Mouse (Mus musculus): ENCODE results near the gene Slc7a9. TPM values are rescaled to one million over a fixed set of nuclear protein-coding genes. Genes with fewer than 3 reads are reported as not detected.

Slc7a9 gene
- polyA plus RNA-seq (2014; fragmentation: Nextera tagmentation; extraction: Ambion mirVana): 0.08 TPM in 1 of 2 replicates, not detected in the other

DNA sequence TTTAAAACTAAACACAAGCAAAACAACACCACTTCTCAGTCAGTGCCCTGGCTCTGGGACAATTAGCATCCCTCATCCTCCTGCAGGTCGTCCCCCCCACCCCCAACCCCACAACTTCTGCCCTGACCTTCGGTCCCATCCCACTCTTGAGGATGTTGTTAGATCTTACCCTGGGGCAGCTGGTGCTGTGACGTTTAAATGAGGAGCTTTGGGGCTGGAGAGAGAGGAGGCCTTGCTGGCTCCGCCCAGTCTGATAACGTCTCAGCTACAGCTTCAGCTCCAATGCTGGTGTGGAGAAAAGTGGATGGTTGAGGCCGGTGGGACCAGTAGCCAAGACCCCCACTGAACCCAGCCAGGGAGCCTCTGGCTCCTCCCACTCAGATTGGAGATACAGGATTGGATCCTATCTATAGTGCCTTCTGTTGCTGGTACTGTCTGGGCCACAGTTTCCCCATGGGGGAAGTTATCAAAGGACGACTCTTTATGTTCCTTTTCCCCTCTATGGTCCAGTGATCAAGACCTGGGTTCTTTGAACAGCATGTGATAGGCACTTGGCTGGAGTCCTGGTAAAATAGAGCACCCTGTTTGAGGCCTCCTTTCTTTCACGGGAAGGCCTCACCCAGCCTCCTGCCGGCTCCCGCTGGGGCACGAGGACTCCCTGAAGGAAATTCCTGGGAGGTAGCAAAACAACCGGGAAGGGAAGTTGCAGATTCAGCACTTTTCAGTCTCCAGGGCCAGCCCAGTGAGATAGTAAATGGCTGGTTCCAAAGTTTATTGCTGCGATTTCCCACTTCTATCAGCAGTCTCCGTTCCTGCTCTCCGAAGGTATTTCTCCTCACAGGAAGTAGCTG is at the start of gene Slc7a9:
Gene Slc7a9 (plus strand): TSS at position 801 of the 851 bp plus-strand sequence.
- no peak for ATAC-seq (ENCODE audit: insufficient number of reproducible peaks, low FRiP score, low TSS enrichment, low read depth)
- no peak for DNase-seq (ENCODE audit: low spot score)
- 33% methylated on average over 15 of the region's 15 CpGs for WGBS

DNA sequence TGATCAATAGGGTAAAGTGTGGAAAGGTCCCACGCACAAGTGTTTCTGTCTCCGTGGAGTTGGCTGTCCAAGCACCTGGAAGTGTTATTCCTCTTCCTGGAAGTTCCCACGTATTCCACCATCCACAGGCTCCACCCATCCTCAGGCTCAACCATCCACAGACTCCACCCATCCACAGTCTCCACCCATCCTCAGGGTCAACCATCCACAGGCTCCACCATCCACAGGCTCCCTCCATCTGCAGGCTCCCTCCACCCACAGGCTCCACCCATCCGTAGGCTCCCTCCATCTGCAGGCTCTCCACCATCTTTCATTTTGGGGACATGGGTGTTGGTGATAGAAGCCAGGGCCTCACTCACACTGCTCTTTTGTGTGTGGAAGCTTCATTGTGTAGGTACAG is 47.4 kb upstream of the Slc7a9 start:
- Histone ChIP-seq H3K4me2 (ENCODE audit: low read depth, severe bottlenecking) (no peak overlapping the region), H3K9me3 (ENCODE audit: control insufficient read depth, low read length) (no peaks in the 10 kb centered on the region), H3K4me3 (ENCODE audit: low read depth, low read length) (no peak overlapping the region), H3K27ac (replicated peaks; ENCODE audit: low read depth, low read length) (no peak overlapping the region), H3K27me3 (ENCODE audit: control insufficient read depth, insufficient read depth, low read length) (no peaks in the 10 kb centered on the region), H3K36me3 (ENCODE audit: control insufficient read depth, insufficient read depth, low read length) (peaks cover 10% of the 10 kb centered on the region; the same call in 1 of the 2 replicates), H3K4me1 (ENCODE audit: control insufficient read depth, insufficient read depth, low read length) (0 out of 2 replicates have a peak, but pooled peaks cover 2% of the 10 kb centered on the region), H3K9ac (ENCODE audit: low read length) (no peak overlapping the region)
- DNase-seq (ENCODE audit: low spot score) (no peak), ATAC-seq (ENCODE audit: insufficient number of reproducible peaks, low FRiP score, low TSS enrichment, low read depth) (no peak)
- 86% methylated on average over 4 of the region's 4 CpGs for WGBS

More for the DNA sequence above, at the start of gene Slc7a9:
- no peak within 1 kb of the TSS for H3K4me2 ChIP-seq (ENCODE audit: low read depth, severe bottlenecking)
- H3K4me3 ChIP-seq (ENCODE audit: low read depth, low read length): no peak within 1 kb of the TSS
- H3K27me3 ChIP-seq (ENCODE audit: control insufficient read depth, insufficient read depth, low read length): no peaks in the 10 kb centered on the region
- H3K4me1 ChIP-seq (ENCODE audit: control insufficient read depth, insufficient read depth, low read length): no peaks in the 10 kb centered on the region
- H3K9ac ChIP-seq (ENCODE audit: low read length): no peak within 1 kb of the TSS
- H3K9me3 ChIP-seq (ENCODE audit: control insufficient read depth, low read length): no peaks in the 10 kb centered on the region
- no peaks in the 10 kb centered on the region for H3K36me3 ChIP-seq (ENCODE audit: control insufficient read depth, insufficient read depth, low read length)
- H3K27ac ChIP-seq (replicated peaks; ENCODE audit: low read depth, low read length): no peak within 1 kb of the TSS

DNA sequence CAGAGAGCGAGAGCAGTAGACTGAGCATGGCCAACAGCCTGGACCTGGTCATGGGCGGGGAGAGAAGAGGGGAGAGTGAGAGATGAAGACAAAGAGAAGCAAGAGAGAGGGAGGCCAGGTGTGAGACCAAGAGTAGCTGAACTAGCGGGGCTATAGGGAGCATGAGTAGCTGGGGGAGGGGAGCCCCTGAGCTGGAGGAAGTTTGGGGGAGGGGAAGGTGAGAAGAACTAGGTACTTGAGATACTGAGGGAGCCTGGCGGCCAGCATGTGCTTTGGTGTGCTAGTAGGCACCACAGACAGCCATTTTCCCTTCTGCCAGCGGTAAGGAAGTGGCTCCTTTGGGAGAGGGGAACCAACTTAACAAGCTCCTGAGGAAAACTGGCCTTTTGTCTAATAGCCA is 33.4 kb upstream of the Slc7a9 start:
- ATAC-seq (ENCODE audit: insufficient number of reproducible peaks, low FRiP score, low TSS enrichment, low read depth): peak; percentile 39; the same call in 1 of the 2 replicates
- Histone ChIP-seq H3K4me2 (ENCODE audit: low read depth, severe bottlenecking) (no peak overlapping the region), H3K4me3 (ENCODE audit: low read depth, low read length) (no peak overlapping the region), H3K9me3 (ENCODE audit: control insufficient read depth, low read length) (no peaks in the 10 kb centered on the region), H3K4me1 (ENCODE audit: control insufficient read depth, insufficient read depth, low read length) (no peaks in the 10 kb centered on the region), H3K9ac (ENCODE audit: low read length) (no peak overlapping the region), H3K36me3 (ENCODE audit: control insufficient read depth, insufficient read depth, low read length) (peaks cover 3% of the 10 kb centered on the region), H3K27me3 (ENCODE audit: control insufficient read depth, insufficient read depth, low read length) (no peaks in the 10 kb centered on the region), H3K27ac (replicated peaks; ENCODE audit: low read depth, low read length) (0 out of 2 replicates have a peak overlapping the region, but pooled peaks have one; percentile 10)
- 50% methylated on average over 5 of the region's 5 CpGs for WGBS
- peak; percentile 26 for DNase-seq (ENCODE audit: low spot score)

DNA sequence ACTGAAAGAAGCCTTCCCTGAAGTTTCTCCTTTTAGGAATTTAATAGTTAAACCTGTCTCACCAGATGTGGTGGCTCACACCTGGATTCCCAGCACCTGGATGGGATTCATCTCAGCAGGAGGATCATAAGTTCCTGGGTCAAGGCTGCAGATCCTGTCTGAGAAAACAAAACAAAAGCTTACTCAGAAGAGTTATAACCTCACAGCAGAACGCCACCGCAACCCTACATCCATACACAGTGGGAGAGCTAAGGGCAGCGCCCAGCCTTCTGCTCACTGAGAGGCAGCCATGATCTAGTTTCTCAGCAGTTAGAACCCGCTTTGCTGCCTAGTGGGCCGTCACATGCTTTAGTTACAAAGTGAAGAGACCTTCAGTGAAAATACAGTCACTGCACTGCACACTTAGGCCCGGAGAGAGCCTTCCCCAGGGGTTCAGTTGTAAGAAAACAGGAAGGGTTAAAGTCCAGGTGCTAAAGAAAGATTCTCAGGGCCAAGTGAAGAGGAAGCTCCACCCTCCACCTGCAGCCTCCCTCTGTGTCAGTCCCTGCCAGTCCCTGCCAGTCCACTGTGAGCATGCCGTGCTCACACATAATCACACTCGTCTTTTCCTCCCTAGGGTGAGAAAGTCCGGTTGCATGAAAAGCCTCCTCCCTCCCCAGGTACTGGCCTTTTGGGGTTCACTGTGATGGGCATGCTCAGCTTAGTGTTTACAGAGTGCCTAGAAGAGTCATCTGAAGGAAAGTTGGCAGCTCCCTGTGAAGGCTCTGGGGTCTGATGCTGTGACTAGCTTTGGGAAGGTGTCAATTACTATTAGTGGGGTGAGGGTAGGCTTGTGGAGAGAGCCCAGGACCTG is 32.6 kb upstream of the Slc7a9 start:
- peak overlapping the region; percentile 30 for H3K27ac ChIP-seq (replicated peaks; ENCODE audit: low read depth, low read length)
- ATAC-seq (ENCODE audit: insufficient number of reproducible peaks, low FRiP score, low TSS enrichment, low read depth) (no peak), DNase-seq (ENCODE audit: low spot score) (no peak)
- H3K36me3 ChIP-seq (ENCODE audit: control insufficient read depth, insufficient read depth, low read length): peaks cover 6% of the 10 kb centered on the region
- H3K4me3 ChIP-seq (ENCODE audit: low read depth, low read length): no peak overlapping the region
- H3K4me2 ChIP-seq (ENCODE audit: low read depth, severe bottlenecking): no peak overlapping the region
- no peaks in the 10 kb centered on the region for H3K4me1 ChIP-seq (ENCODE audit: control insufficient read depth, insufficient read depth, low read length)
- no peaks in the 10 kb centered on the region for H3K9me3 ChIP-seq (ENCODE audit: control insufficient read depth, low read length)
- WGBS: 74% methylated on average over 9 of the region's 9 CpGs
- no peak overlapping the region for H3K9ac ChIP-seq (ENCODE audit: low read length)
- H3K27me3 ChIP-seq (ENCODE audit: control insufficient read depth, insufficient read depth, low read length): no peaks in the 10 kb centered on the region

DNA sequence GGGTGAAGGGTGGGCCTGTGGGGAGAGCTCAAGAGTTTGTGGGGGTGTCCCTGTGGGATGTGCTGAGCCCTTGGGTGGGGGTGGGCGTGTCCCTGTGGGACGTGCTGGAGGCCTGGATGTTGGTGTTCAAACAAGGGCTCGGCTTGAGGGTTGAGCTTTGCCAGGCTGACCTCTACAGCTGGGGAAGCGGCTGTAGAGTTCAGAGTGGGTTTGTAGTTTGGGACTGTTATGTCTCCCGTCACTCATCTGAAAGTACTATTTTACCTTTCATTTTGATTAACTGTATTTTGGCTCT is 32.0 kb upstream of the Slc7a9 start:
- WGBS: 73% methylated on average over 5 of the region's 5 CpGs
- no peaks in the 10 kb centered on the region for H3K9me3 ChIP-seq (ENCODE audit: control insufficient read depth, low read length)
- DNase-seq (ENCODE audit: low spot score) (no peak), ATAC-seq (ENCODE audit: insufficient number of reproducible peaks, low FRiP score, low TSS enrichment, low read depth) (no peak)
- H3K4me2 ChIP-seq (ENCODE audit: low read depth, severe bottlenecking): no peak overlapping the region
- H3K27me3 ChIP-seq (ENCODE audit: control insufficient read depth, insufficient read depth, low read length): no peaks in the 10 kb centered on the region
- H3K36me3 ChIP-seq (ENCODE audit: control insufficient read depth, insufficient read depth, low read length): peaks cover 6% of the 10 kb centered on the region
- H3K27ac ChIP-seq (replicated peaks; ENCODE audit: low read depth, low read length): no peak overlapping the region
- H3K4me1 ChIP-seq (ENCODE audit: control insufficient read depth, insufficient read depth, low read length): no peaks in the 10 kb centered on the region
- no peak overlapping the region for H3K9ac ChIP-seq (ENCODE audit: low read length)
- H3K4me3 ChIP-seq (ENCODE audit: low read depth, low read length): no peak overlapping the region

DNA sequence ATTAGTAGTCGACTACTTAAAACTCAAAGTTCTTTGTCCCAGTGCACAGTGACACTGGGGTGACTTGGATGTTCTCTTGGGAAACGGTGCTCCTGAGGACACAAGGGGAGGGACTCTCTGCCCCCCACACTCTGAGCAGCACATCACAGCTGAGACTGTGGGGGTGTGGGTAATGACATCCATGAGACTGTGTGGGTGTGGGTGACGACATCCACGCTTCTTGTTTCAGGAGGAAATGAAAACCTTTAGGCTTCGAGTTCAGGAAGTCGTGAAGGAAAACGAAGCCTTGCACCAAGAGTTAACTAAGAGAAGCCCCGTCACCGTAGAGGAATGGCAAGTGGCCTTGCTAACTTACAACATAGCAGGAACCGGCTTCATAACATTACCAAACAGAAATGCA is 25.5 kb upstream of the Slc7a9 start:
- Histone ChIP-seq H3K4me1 (ENCODE audit: control insufficient read depth, insufficient read depth, low read length) (no peaks in the 10 kb centered on the region), H3K9me3 (ENCODE audit: control insufficient read depth, low read length) (no peaks in the 10 kb centered on the region), H3K9ac (ENCODE audit: low read length) (no peak overlapping the region), H3K4me2 (ENCODE audit: low read depth, severe bottlenecking) (no peak overlapping the region), H3K4me3 (ENCODE audit: low read depth, low read length) (no peak overlapping the region), H3K27ac (replicated peaks; ENCODE audit: low read depth, low read length) (no peak overlapping the region), H3K27me3 (ENCODE audit: control insufficient read depth, insufficient read depth, low read length) (no peaks in the 10 kb centered on the region), H3K36me3 (ENCODE audit: control insufficient read depth, insufficient read depth, low read length) (peaks cover 10% of the 10 kb centered on the region)
- WGBS: 92% methylated on average over 10 of the region's 10 CpGs
- DNase-seq (ENCODE audit: low spot score) (no peak), ATAC-seq (ENCODE audit: insufficient number of reproducible peaks, low FRiP score, low TSS enrichment, low read depth) (no peak)

DNA sequence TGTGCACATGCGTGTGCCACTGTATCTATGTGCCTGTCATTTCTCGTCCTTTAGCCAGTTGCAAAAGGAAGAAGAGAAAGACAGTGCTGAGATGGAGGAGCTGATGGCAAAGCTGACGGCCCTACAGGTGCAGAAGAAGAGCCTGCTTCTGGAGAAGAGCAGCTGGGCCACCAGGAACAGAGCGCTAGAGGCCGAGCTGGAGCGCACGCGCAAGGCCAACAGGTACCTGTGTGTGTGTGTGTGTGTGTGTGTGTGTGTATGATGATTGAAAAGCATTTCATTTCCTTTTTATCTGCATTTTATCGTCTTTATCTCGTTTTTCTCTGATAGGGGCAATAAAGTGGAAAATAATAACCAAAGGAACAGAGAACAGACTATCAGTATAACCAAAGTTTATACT is 20.4 kb upstream of the Slc7a9 start:
- DNase-seq (ENCODE audit: low spot score) (no peak), ATAC-seq (ENCODE audit: insufficient number of reproducible peaks, low FRiP score, low TSS enrichment, low read depth) (no peak)
- Histone ChIP-seq H3K4me1 (ENCODE audit: control insufficient read depth, insufficient read depth, low read length) (no peaks in the 10 kb centered on the region), H3K4me3 (ENCODE audit: low read depth, low read length) (no peak overlapping the region), H3K27me3 (ENCODE audit: control insufficient read depth, insufficient read depth, low read length) (no peaks in the 10 kb centered on the region), H3K9me3 (ENCODE audit: control insufficient read depth, low read length) (no peaks in the 10 kb centered on the region), H3K27ac (replicated peaks; ENCODE audit: low read depth, low read length) (no peak overlapping the region), H3K9ac (ENCODE audit: low read length) (no peak overlapping the region), H3K36me3 (ENCODE audit: control insufficient read depth, insufficient read depth, low read length) (peaks cover 14% of the 10 kb centered on the region; the same call in 1 of the 2 replicates), H3K4me2 (ENCODE audit: low read depth, severe bottlenecking) (no peak overlapping the region)
- 94% methylated on average over 10 of the region's 10 CpGs for WGBS

DNA sequence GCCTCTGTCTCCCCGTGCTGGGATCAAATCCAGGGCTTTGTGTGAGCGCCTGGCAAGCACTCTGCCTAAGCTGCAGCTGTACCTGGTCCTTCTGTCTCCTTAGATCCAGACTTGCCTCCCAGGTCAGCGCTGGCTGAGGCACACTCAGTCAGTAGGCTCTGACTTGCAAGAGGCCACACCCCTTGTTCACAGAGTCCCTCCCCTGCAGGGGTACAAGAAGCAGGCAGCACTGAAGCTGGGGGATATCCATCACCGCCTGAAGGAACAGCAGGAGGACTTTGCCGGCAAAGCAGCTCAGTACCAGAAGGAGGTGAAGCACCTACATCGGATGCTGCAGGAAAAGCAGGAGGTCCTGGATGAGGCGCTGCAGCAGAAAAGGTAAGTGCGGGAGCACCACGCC is 13.3 kb upstream of the Slc7a9 start:
- DNase-seq (ENCODE audit: low spot score) (no peak), ATAC-seq (ENCODE audit: insufficient number of reproducible peaks, low FRiP score, low TSS enrichment, low read depth) (no peak)
- Histone ChIP-seq H3K4me2 (ENCODE audit: low read depth, severe bottlenecking) (no peak overlapping the region), H3K9me3 (ENCODE audit: control insufficient read depth, low read length) (no peaks in the 10 kb centered on the region), H3K27me3 (ENCODE audit: control insufficient read depth, insufficient read depth, low read length) (no peaks in the 10 kb centered on the region), H3K4me3 (ENCODE audit: low read depth, low read length) (no peak overlapping the region), H3K27ac (replicated peaks; ENCODE audit: low read depth, low read length) (no peak overlapping the region), H3K36me3 (ENCODE audit: control insufficient read depth, insufficient read depth, low read length) (peaks cover 21% of the 10 kb centered on the region), H3K9ac (ENCODE audit: low read length) (no peak overlapping the region), H3K4me1 (ENCODE audit: control insufficient read depth, insufficient read depth, low read length) (no peaks in the 10 kb centered on the region)
- 88% methylated on average over 9 of the region's 9 CpGs for WGBS
